Mouse (Mus musculus): ENCODE results near the gene Nolc1. TPM values are rescaled to one million over a fixed set of nuclear protein-coding genes. Genes with fewer than 3 reads are reported as not detected.

Nolc1 gene
- polyA plus RNA-seq, 1 experiment from 2014 or later = 133 TPM

DNA sequence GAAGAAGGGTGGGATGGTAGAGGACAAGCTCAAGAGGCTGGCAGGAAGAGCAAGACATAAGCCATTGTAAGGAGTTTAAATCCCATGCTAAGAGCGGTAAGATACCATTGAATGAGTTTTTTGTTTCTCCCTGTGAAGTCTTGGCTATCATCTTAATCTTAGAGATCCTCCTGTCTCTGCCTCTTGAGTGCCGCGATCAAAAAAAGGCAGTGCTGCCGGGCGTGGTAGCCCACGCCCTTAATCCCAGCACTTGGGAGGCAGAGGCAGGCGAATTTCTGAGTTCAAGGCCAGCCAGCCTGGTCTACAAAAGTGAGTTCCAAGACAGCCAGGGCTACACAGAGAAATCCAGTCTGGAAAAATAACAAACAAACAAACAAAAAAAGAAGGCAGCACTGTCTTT is 17.2 kb upstream of the Nolc1 start:
- Histone ChIP-seq H3K27ac (replicated peaks; ENCODE audit: low read depth, low read length) (no peak overlapping the region), H3K9ac (ENCODE audit: low read length) (no peak overlapping the region), H3K36me3 (ENCODE audit: control insufficient read depth, insufficient read depth, low read length) (peaks cover 16% of the 10 kb centered on the region), H3K4me2 (ENCODE audit: low read depth, severe bottlenecking) (no peak overlapping the region), H3K9me3 (ENCODE audit: control insufficient read depth, low read length) (no peaks in the 10 kb centered on the region), H3K4me1 (ENCODE audit: control insufficient read depth, insufficient read depth, low read length) (0 out of 2 replicates have a peak, but pooled peaks cover 6% of the 10 kb centered on the region), H3K27me3 (ENCODE audit: control insufficient read depth, insufficient read depth, low read length) (no peaks in the 10 kb centered on the region), H3K4me3 (ENCODE audit: low read depth, low read length) (no peak overlapping the region)
- ATAC-seq (ENCODE audit: insufficient number of reproducible peaks, low FRiP score, low TSS enrichment, low read depth) (no peak), DNase-seq (ENCODE audit: low spot score) (no peak)
- WGBS = 92% methylated on average over 7 of the region's 7 CpGs

DNA sequence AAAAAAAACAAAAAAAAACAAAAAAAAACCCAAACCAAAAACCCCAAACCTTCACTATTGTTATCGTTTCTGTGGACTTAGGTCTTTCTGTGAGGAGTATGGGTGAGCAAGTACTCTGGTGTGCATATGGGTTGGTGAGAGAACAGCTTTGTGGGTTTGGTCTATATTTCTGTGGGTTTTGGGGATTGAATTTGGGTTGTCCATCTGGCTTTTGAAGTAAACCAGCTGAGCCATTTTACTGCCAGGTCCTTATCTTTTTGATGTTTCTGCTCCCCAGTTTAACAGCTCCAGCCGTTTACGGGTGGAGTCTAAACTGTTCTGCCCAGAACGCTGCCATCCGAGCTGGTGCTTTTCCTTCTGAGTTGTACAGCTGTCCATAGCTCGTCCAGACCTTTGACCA is 14.8 kb upstream of the Nolc1 start:
- H3K9me3 ChIP-seq (ENCODE audit: control insufficient read depth, low read length) = no peaks in the 10 kb centered on the region
- H3K4me3 ChIP-seq (ENCODE audit: low read depth, low read length) = no peak overlapping the region
- no peak for DNase-seq (ENCODE audit: low spot score)
- no peaks in the 10 kb centered on the region for H3K27me3 ChIP-seq (ENCODE audit: control insufficient read depth, insufficient read depth, low read length)
- no peak overlapping the region for H3K9ac ChIP-seq (ENCODE audit: low read length)
- no peak overlapping the region for H3K4me2 ChIP-seq (ENCODE audit: low read depth, severe bottlenecking)
- 0 out of 2 replicates have a peak, but pooled peaks cover 6% of the 10 kb centered on the region for H3K4me1 ChIP-seq (ENCODE audit: control insufficient read depth, insufficient read depth, low read length)
- ATAC-seq (ENCODE audit: insufficient number of reproducible peaks, low FRiP score, low TSS enrichment, low read depth) = no peak
- H3K27ac ChIP-seq (replicated peaks; ENCODE audit: low read depth, low read length) = no peak overlapping the region
- 58% methylated on average over 6 of the region's 6 CpGs for WGBS
- H3K36me3 ChIP-seq (ENCODE audit: control insufficient read depth, insufficient read depth, low read length) = peaks cover 34% of the 10 kb centered on the region

- Histone ChIP-seq H3K4me1 (ENCODE audit: control insufficient read depth, insufficient read depth, low read length) (no peaks in the 10 kb centered on the region), H3K9me3 (ENCODE audit: control insufficient read depth, low read length) (no peaks in the 10 kb centered on the region), H3K36me3 (ENCODE audit: control insufficient read depth, insufficient read depth, low read length) (peaks cover 46% of the 10 kb centered on the region), H3K9ac (ENCODE audit: low read length) (no peak overlapping the region), H3K4me2 (ENCODE audit: low read depth, severe bottlenecking) (no peak overlapping the region), H3K4me3 (ENCODE audit: low read depth, low read length) (no peak overlapping the region), H3K27ac (replicated peaks; ENCODE audit: low read depth, low read length) (no peak overlapping the region), H3K27me3 (ENCODE audit: control insufficient read depth, insufficient read depth, low read length) (no peaks in the 10 kb centered on the region)
- WGBS = 75% methylated on average over 10 of the region's 10 CpGs
- no peak for ATAC-seq (ENCODE audit: insufficient number of reproducible peaks, low FRiP score, low TSS enrichment, low read depth)
- no peak for DNase-seq (ENCODE audit: low spot score)
Measured at GRCm38 (mm10) chr19:46068054-46068453, 7.6 kb upstream of the Nolc1 start.

DNA sequence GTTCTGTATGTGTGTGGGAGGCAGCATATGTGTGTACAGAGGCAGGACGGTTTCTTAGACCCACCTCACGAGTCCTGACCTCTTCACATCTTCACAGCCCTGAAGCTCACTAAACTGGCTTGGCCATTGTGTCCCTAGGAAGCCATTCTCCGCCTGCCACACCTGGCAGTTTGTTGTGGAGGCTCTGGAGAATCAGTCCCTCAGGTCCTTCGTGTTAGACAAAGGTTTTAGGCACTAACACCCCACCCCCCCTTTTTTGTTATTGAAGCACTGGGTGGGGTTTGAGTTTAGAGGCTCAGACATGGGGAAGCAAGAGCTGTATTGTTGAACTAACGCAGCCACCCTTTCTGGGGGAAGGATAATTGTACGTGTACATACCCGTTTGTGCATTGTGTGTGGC is 2.4 kb upstream of the Nolc1 start:
- no peak overlapping the region for H3K4me3 ChIP-seq (ENCODE audit: low read depth, low read length)
- DNase-seq (ENCODE audit: low spot score) (no peak), ATAC-seq (ENCODE audit: insufficient number of reproducible peaks, low FRiP score, low TSS enrichment, low read depth) (no peak)
- no peak overlapping the region for H3K9ac ChIP-seq (ENCODE audit: low read length)
- H3K4me2 ChIP-seq (ENCODE audit: low read depth, severe bottlenecking) = no peak overlapping the region
- no peaks in the 10 kb centered on the region for H3K27me3 ChIP-seq (ENCODE audit: control insufficient read depth, insufficient read depth, low read length)
- no peaks in the 10 kb centered on the region for H3K9me3 ChIP-seq (ENCODE audit: control insufficient read depth, low read length)
- no peak overlapping the region for H3K27ac ChIP-seq (replicated peaks; ENCODE audit: low read depth, low read length)
- H3K4me1 ChIP-seq (ENCODE audit: control insufficient read depth, insufficient read depth, low read length) = peaks cover 4% of the 10 kb centered on the region; the same call in 1 of the 2 replicates
- H3K36me3 ChIP-seq (ENCODE audit: control insufficient read depth, insufficient read depth, low read length) = peaks cover 19% of the 10 kb centered on the region
- WGBS = 88% methylated on average over 7 of the region's 7 CpGs

DNA sequence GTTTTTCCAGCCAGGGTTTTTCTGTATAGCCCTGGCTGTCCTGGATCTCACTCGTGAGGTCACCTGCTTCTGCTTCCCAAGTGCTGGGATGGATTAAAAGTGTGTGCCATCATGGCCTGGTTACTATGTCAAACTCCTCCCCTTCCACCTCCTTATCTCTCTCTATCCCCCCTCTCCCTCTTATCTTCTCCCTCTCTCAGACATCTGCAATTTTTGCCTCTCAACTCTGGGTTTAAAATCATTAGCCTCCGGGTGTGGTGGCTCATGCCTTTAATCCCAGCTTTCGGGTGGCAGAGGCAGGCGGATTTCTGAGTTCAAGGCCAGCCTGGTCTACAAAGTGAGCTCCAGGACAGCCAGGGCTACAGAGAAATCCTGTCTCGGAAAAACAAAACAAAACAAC is 1.4 kb upstream of the Nolc1 start:
- Histone ChIP-seq H3K4me2 (ENCODE audit: low read depth, severe bottlenecking) (no peak overlapping the region), H3K4me3 (ENCODE audit: low read depth, low read length) (no peak overlapping the region), H3K36me3 (ENCODE audit: control insufficient read depth, insufficient read depth, low read length) (peaks cover 18% of the 10 kb centered on the region), H3K9ac (ENCODE audit: low read length) (no peak overlapping the region), H3K4me1 (ENCODE audit: control insufficient read depth, insufficient read depth, low read length) (peaks cover 4% of the 10 kb centered on the region; the same call in 1 of the 2 replicates), H3K27ac (replicated peaks; ENCODE audit: low read depth, low read length) (no peak overlapping the region), H3K9me3 (ENCODE audit: control insufficient read depth, low read length) (no peaks in the 10 kb centered on the region), H3K27me3 (ENCODE audit: control insufficient read depth, insufficient read depth, low read length) (no peaks in the 10 kb centered on the region)
- DNase-seq (ENCODE audit: low spot score) (no peak), ATAC-seq (ENCODE audit: insufficient number of reproducible peaks, low FRiP score, low TSS enrichment, low read depth) (no peak)
- WGBS = 95% methylated on average over 5 of the region's 5 CpGs

DNA sequence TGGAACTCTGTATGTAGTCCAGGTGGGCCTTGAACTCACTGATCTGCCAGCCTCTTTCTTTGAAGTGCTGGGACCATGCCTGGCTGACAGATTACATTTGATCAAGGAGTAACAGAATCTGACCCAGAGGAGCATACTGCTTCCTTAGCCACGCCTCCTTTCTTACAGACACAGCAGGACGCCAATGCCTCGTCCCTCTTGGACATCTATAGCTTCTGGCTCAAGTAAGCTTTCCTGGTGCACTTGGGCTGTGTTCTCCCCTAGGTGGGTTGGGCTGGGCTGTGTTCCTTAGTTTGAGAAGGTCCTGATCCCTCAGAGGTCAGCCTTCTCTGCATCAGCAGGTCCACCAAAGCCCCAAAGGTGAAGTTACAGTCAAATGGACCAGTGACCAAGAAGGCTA is 2.9 kb downstream of the Nolc1 start:
- no peak overlapping the region for H3K9ac ChIP-seq (ENCODE audit: low read length)
- H3K36me3 ChIP-seq (ENCODE audit: control insufficient read depth, insufficient read depth, low read length) = peaks cover 17% of the 10 kb centered on the region; the same call in 1 of the 2 replicates
- no peaks in the 10 kb centered on the region for H3K27me3 ChIP-seq (ENCODE audit: control insufficient read depth, insufficient read depth, low read length)
- H3K4me3 ChIP-seq (ENCODE audit: low read depth, low read length) = no peak overlapping the region
- no peak overlapping the region for H3K4me2 ChIP-seq (ENCODE audit: low read depth, severe bottlenecking)
- DNase-seq (ENCODE audit: low spot score) = no peak
- no peak for ATAC-seq (ENCODE audit: insufficient number of reproducible peaks, low FRiP score, low TSS enrichment, low read depth)
- 65% methylated on average over 3 of the region's 3 CpGs for WGBS
- H3K27ac ChIP-seq (replicated peaks; ENCODE audit: low read depth, low read length) = no peak overlapping the region
- H3K4me1 ChIP-seq (ENCODE audit: control insufficient read depth, insufficient read depth, low read length) = peaks cover 4% of the 10 kb centered on the region; the same call in 1 of the 2 replicates
- H3K9me3 ChIP-seq (ENCODE audit: control insufficient read depth, low read length) = no peaks in the 10 kb centered on the region

GRCm38 (mm10) chr19:46085185-46085584 is 9.5 kb downstream of the Nolc1 start:
- H3K4me2 ChIP-seq (ENCODE audit: low read depth, severe bottlenecking) = no peak overlapping the region
- no peak for ATAC-seq (ENCODE audit: insufficient number of reproducible peaks, low FRiP score, low TSS enrichment, low read depth)
- 97% methylated on average over 8 of the region's 8 CpGs for WGBS
- H3K4me1 ChIP-seq (ENCODE audit: control insufficient read depth, insufficient read depth, low read length) = no peaks in the 10 kb centered on the region
- H3K36me3 ChIP-seq (ENCODE audit: control insufficient read depth, insufficient read depth, low read length) = peaks cover 27% of the 10 kb centered on the region; the same call in 1 of the 2 replicates
- H3K9me3 ChIP-seq (ENCODE audit: control insufficient read depth, low read length) = no peaks in the 10 kb centered on the region
- DNase-seq (ENCODE audit: low spot score) = no peak
- no peak overlapping the region for H3K4me3 ChIP-seq (ENCODE audit: low read depth, low read length)
- no peak overlapping the region for H3K27ac ChIP-seq (replicated peaks; ENCODE audit: low read depth, low read length)
- no peaks in the 10 kb centered on the region for H3K27me3 ChIP-seq (ENCODE audit: control insufficient read depth, insufficient read depth, low read length)
- no peak overlapping the region for H3K9ac ChIP-seq (ENCODE audit: low read length)

- no peak for ATAC-seq (ENCODE audit: insufficient number of reproducible peaks, low FRiP score, low TSS enrichment, low read depth)
- H3K27me3 ChIP-seq (ENCODE audit: control insufficient read depth, insufficient read depth, low read length) = no peaks in the 10 kb centered on the region
- no peak overlapping the region for H3K9ac ChIP-seq (ENCODE audit: low read length)
- H3K4me1 ChIP-seq (ENCODE audit: control insufficient read depth, insufficient read depth, low read length) = no peaks in the 10 kb centered on the region
- 51% methylated on average over 3 of the region's 3 CpGs for WGBS
- H3K9me3 ChIP-seq (ENCODE audit: control insufficient read depth, low read length) = no peaks in the 10 kb centered on the region
- no peak overlapping the region for H3K27ac ChIP-seq (replicated peaks; ENCODE audit: low read depth, low read length)
- DNase-seq (ENCODE audit: low spot score) = peak; percentile 57
- no peak overlapping the region for H3K4me3 ChIP-seq (ENCODE audit: low read depth, low read length)
- H3K36me3 ChIP-seq (ENCODE audit: control insufficient read depth, insufficient read depth, low read length) = peaks cover 27% of the 10 kb centered on the region; the same call in 1 of the 2 replicates
- no peak overlapping the region for H3K4me2 ChIP-seq (ENCODE audit: low read depth, severe bottlenecking)
Measured at GRCm38 (mm10) chr19:46086337-46086736, 10.7 kb downstream of the Nolc1 start.

DNA sequence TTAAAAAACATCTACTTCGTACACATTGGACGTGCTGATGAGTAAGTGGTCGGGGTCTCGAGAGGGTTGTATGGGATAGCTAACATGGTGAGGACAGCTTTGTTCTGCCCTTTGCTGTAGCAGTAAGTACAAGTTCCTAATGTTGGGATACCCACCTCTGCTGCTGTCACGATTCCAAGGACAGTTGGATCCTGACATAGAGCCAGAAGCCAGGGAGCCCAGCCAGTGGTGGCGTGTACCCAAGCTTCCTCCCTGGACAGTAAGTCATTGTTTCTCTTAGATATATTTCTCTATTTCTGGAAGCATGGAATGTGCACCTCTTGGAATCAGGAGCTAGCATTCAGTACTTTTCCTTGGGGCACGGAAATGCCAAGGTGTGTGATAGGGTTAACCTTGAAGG is 12.2 kb downstream of the Nolc1 start:
- no peak overlapping the region for H3K9ac ChIP-seq (ENCODE audit: low read length)
- no peak overlapping the region for H3K27ac ChIP-seq (replicated peaks; ENCODE audit: low read depth, low read length)
- no peaks in the 10 kb centered on the region for H3K27me3 ChIP-seq (ENCODE audit: control insufficient read depth, insufficient read depth, low read length)
- H3K36me3 ChIP-seq (ENCODE audit: control insufficient read depth, insufficient read depth, low read length) = peaks cover 14% of the 10 kb centered on the region; the same call in 1 of the 2 replicates
- H3K4me1 ChIP-seq (ENCODE audit: control insufficient read depth, insufficient read depth, low read length) = no peaks in the 10 kb centered on the region
- no peak overlapping the region for H3K4me2 ChIP-seq (ENCODE audit: low read depth, severe bottlenecking)
- DNase-seq (ENCODE audit: low spot score) (no peak), ATAC-seq (ENCODE audit: insufficient number of reproducible peaks, low FRiP score, low TSS enrichment, low read depth) (no peak)
- H3K9me3 ChIP-seq (ENCODE audit: control insufficient read depth, low read length) = no peaks in the 10 kb centered on the region
- WGBS = 90% methylated on average over 7 of the region's 7 CpGs
- no peak overlapping the region for H3K4me3 ChIP-seq (ENCODE audit: low read depth, low read length)
